ENCODE assay signal across 8 mouse cellular contexts in genomic region chr19:41801742-41802369, GRCm38 (mm10). TPM values are rescaled to one million over a fixed set of nuclear protein-coding genes. Genes with fewer than 3 reads are reported as not detected.
DNase-seq lines count a peak whose midpoint lies in the region; ATAC-seq lines count a peak whose summit lies in the region.

Gene Arhgap19 (minus strand): TSS chr19:41802047.

- peak within 1 kb of the TSS; percentile 81 for H3K4me3 ChIP-seq in brown adipose tissue, adult 24 weeks (ENCODE audit: insufficient read depth, low read depth, low read length)
- H3K4me3 ChIP-seq in heart, embryonic 13.5 days: peak within 1 kb of the TSS; percentile 76
- H3K4me3 ChIP-seq in liver, embryonic 12.5 days: peak within 1 kb of the TSS; percentile 99
- H3K4me3 ChIP-seq in stomach, embryonic 15.5 days (replicated peaks): peak within 1 kb of the TSS; percentile 95

- no peaks in the 10 kb centered on the region for H3K36me3 ChIP-seq in heart, embryonic 13.5 days
- peaks cover 14% of the 10 kb centered on the region for H3K36me3 ChIP-seq in liver, embryonic 12.5 days
- H3K36me3 ChIP-seq in stomach, embryonic 15.5 days: no peaks in the 10 kb centered on the region

- peak; percentile 96 for DNase-seq in CD4-positive, CD25-positive, alpha-beta regulatory T cell, adult 2 months (ENCODE audit: low read depth, low spot score)
- peak; percentile 85 for DNase-seq in fat pad, adult 2 months (ENCODE audit: extremely low read depth, low read depth, low spot score)
- peak; percentile 94 for DNase-seq in kidney, postnatal 10 days
- peak; percentile 88 to 90 for DNase-seq in natural killer cell, adult 2 months (ENCODE audit: low spot score in 2 of 2)

- H3K27me3 ChIP-seq in heart, embryonic 13.5 days (replicated peaks): no peaks in the 10 kb centered on the region
- H3K27me3 ChIP-seq in liver, embryonic 12.5 days (replicated peaks): no peaks in the 10 kb centered on the region
- H3K27me3 ChIP-seq in stomach, embryonic 15.5 days (replicated peaks): no peaks in the 10 kb centered on the region

- WGBS in heart, embryonic 13.5 days: under 1% methylated on average over 48 of the region's 48 CpGs
- under 1% methylated on average over 44 of the region's 48 CpGs for WGBS in liver, embryonic 12.5 days (ENCODE audit: insufficient replicate concordance)
- WGBS in stomach, embryonic 15.5 days: under 1% methylated on average over 48 of the region's 48 CpGs

- H3K9ac ChIP-seq in heart, embryonic 13.5 days: peak within 1 kb of the TSS; percentile 89
- peak within 1 kb of the TSS; percentile 96 for H3K9ac ChIP-seq in liver, embryonic 12.5 days
- peak within 1 kb of the TSS; percentile 80 for H3K9ac ChIP-seq in stomach, embryonic 15.5 days

- H3K4me2 ChIP-seq in heart, embryonic 13.5 days: peak within 1 kb of the TSS; percentile 80
- H3K4me2 ChIP-seq in liver, embryonic 12.5 days: peak within 1 kb of the TSS; percentile 74
- peak within 1 kb of the TSS; percentile 74 for H3K4me2 ChIP-seq in stomach, embryonic 15.5 days

- no peak within 1 kb of the TSS for H3K27ac ChIP-seq in brown adipose tissue, adult 24 weeks (replicated peaks; ENCODE audit: low read depth, low read length)
- H3K27ac ChIP-seq in heart, embryonic 13.5 days (replicated peaks): peak within 1 kb of the TSS; percentile 80
- H3K27ac ChIP-seq in liver, embryonic 12.5 days: peak within 1 kb of the TSS; percentile 89
- peak within 1 kb of the TSS; percentile 62 for H3K27ac ChIP-seq in stomach, embryonic 15.5 days

- H3K4me1 ChIP-seq in brown adipose tissue, adult 24 weeks (ENCODE audit: control insufficient read depth, insufficient read depth, insufficient read length, low read length): peaks cover under 1% of the 10 kb centered on the region; the same call in 1 of the 2 replicates
- H3K4me1 ChIP-seq in heart, embryonic 13.5 days: peaks cover 17% of the 10 kb centered on the region
- H3K4me1 ChIP-seq in liver, embryonic 12.5 days: peaks cover 51% of the 10 kb centered on the region
- H3K4me1 ChIP-seq in stomach, embryonic 15.5 days: peaks cover 11% of the 10 kb centered on the region

- peak; percentile 97 for ATAC-seq in heart, embryonic 13.5 days (ENCODE audit: extremely low read depth, insufficient number of reproducible peaks, low FRiP score, low TSS enrichment)
- peak; percentile 99 for ATAC-seq in liver, embryonic 12.5 days
- ATAC-seq in stomach, embryonic 15.5 days (ENCODE audit: insufficient read depth, low FRiP score, low read depth): peak; percentile 100

- H3K9me3 ChIP-seq in heart, embryonic 13.5 days: 0 out of 2 replicates have a peak, but pooled peaks cover 5% of the 10 kb centered on the region
- H3K9me3 ChIP-seq in liver, embryonic 12.5 days (replicated peaks): peaks cover 6% of the 10 kb centered on the region
- H3K9me3 ChIP-seq in stomach, embryonic 15.5 days: no peaks in the 10 kb centered on the region

RNA-seq across cellular contexts. Expression of gene Arhgap19, which starts in this region (rescaled TPM):
- 2.5 and 2.8 TPM in 2 replicates for polyA plus RNA-seq in brown adipose tissue, adult 24 weeks (2012; ENCODE audit: insufficient read depth, insufficient read length, missing spikeins)
- 11.9 and 13.4 TPM in 2 replicates for polyA plus RNA-seq in heart, embryonic 13.5 days (2015; fragmentation: Nextera tagmentation; extraction: Ambion mirVana)
- 37.6 and 40.7 TPM in 2 replicates for polyA plus RNA-seq in liver, embryonic 12.5 days (2016; fragmentation: Nextera tagmentation; extraction: Ambion mirVana)
- polyA plus RNA-seq in stomach, embryonic 15.5 days (2015; fragmentation: Nextera tagmentation; extraction: Ambion mirVana): 19.1 and 20.8 TPM in 2 replicates
